Mouse (Mus musculus) A20 (cell line): Measurements from ENCODE around the gene Zeb2.

Source experiments
- DNase-seq: peaks from one replicate; pipeline ENCODE4 v3.0.0-alpha.2; 2011; ENCODE audit warnings: low read depth, low spot score

The Zeb2 gene

DNA sequence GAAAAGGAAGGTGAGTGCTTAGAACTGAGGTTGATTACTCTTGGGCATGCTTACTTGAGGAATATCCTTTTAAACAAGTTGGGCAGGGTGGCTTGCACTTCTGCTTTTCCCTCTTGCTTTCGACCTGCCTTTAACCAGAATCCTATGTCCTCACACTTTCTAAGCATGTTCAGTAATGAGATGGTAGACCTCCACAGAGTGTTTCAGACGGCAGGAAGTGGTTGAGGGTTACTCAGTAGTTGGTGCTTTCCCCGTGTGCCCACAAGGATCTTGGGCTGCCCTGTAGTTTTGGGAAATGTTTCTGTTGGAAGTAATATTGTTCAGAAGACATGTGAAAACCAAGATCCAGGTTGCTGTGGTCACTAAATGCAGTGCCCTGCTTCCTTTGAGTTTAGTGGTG, 135.5 kb downstream of the Zeb2 start:
- DNase-seq: peak; percentile 7

DNA sequence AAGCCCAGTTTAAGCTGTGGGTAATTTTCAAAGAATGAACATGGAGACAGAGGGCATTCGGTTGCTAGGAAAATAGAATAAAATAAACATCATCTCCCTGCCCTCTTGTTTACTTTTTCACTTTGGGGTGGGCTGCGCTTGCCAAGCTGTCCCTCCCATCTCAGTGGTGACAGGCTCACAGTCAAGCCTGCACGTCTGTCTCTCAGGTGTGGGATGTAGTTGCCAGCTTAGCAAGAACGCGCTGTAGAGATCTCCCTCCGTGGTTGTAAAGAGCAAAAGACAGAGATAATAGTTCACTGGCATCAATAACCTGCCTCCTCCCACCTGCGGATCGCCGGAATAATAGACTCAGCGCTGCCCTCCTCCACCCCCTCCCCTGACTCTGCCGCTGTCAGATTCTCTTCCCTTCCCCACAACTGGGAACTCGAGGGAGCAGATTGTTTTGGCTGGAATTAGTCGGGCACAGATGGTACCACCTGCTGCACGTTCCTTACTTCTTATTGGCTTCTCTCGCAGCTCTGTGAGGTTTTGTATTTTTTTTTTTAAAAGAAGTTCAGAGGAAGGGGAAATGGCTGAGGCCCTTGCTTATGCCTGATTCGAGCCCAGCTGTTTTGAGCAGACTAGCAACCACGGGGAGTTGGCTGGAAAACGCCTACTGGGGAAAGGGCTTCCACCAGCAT, 138.0 kb downstream of the Zeb2 start:
- no peak for DNase-seq

- no peak for DNase-seq
Observed at GRCm38 (mm10) chr2:44978038-44978437, 139.2 kb downstream of the Zeb2 start.

- no peak for DNase-seq
Observed at GRCm38 (mm10) chr2:44977556-44977955, 139.6 kb downstream of the Zeb2 start.

DNA sequence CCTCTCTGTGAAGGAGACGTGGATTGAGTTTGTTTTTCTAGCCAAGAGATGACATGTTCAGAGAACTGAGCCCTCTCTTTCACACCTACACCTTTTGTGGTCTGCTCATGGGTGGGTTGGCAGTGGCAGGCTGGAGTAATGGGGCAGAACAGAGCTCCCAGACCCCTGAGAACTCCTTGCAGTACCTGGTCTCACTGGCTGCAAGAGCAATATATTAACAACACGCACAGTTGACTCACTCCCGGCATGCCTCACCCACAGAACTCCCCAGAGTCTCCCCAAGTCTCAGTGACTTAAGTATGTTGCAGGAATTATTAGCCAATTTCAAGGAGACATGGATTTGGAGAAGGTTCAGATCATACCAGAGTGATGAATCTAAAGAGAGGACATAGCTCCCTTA, 140.1 kb downstream of the Zeb2 start:
- no peak for DNase-seq

- no peak for DNase-seq
Observed at GRCm38 (mm10) chr2:44976484-44976883, 140.7 kb downstream of the Zeb2 start.

DNA sequence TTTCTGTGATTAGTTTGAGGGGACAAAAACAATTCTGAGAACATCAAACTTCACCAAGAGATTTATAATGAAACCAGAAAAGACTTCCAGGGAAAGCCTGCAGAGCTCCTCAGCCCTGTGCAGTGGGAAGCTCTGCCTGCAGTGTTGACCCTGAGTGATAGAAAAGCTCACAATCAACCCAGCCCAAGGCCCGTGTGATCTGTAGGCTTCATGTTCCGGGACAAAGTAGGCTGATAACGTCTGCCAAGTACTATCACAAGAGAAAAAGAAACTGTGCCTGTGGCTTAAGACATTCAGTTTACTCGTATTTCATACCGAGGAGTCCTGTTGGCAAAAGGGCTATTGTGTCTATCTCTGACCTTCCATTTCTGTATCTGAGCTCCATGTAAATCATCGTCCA, 143.4 kb downstream of the Zeb2 start:
- DNase-seq: no peak

DNA sequence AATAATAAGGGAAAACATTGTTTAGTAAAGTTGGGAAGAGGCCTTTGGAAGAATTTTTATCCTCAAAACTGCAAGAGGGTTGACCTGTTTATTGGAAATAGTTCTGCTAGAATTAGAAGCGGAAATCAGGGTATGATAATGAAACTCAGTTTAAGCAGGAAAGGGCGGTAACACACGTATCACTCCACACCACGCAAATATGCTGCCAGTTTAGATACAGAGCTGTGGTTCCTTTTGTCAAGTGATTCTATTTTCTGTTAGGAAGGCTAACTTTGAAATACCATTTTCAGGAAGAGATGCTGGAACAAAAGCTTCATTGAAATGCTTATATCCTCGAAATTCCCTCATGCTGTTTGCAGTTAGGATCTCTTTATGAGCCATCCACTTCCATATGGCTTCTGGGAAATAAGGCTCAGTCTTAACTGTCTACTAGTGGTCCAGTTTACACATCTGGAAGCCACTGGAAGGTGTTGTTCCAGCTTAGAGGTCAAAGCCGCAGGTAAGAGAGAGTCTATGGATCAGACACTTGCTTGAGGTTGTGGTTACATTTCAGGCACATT, 147.0 kb downstream of the Zeb2 start:
- DNase-seq: no peak

GRCm38 (mm10) chr2:44969640-44970039, 147.6 kb downstream of the Zeb2 start:
- DNase-seq: no peak

DNA sequence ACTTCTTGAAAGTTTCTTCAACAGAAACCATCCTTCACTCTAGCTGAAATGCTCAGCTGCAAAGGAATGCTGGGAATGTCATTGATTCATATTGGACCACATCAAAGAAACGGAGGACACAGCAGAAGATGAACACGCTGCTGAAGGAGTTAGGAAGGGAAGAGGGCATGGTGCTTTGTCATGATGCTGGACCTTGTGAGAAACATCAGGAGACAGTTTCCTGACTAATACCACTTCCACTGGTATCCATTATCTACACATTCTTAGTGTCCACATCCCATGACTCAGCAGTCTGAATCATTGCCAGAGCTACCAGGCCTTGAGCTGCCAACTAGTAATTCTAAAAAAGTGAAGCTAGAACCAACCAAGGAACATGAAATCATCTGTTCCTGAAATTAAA, 148.0 kb downstream of the Zeb2 start:
- no peak for DNase-seq

- DNase-seq: no peak
Observed at GRCm38 (mm10) chr2:44965834-44966555, 151.2 kb downstream of the Zeb2 start.

GRCm38 (mm10) chr2:44962620-44963019, 154.6 kb downstream of the Zeb2 start:
- DNase-seq: no peak

DNA sequence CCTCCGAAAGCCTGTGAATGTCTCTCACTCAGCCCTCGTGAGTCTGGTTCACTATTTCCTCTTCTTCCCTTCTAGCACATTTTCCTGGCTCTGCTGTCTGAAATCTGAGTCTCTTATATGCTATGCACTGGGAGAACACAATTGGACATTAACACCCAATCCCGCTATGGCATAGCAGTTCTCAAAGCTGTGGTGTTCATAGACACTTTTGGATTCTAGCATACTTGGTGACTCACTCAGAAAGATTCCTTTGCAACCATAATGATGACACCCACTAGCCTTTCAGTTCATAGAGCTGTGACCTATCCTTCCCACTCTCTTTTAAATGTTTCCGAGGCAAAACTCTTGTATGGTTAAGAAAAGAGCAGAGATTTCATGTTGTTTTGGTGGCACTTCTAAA, 156.0 kb downstream of the Zeb2 start:
- DNase-seq: no peak

GRCm38 (mm10) chr2:44960561-44960960, 156.6 kb downstream of the Zeb2 start:
- no peak for DNase-seq

- peak; percentile 65 for DNase-seq
Observed at GRCm38 (mm10) chr2:44957329-44957797, 159.8 kb downstream of the Zeb2 start.

DNA sequence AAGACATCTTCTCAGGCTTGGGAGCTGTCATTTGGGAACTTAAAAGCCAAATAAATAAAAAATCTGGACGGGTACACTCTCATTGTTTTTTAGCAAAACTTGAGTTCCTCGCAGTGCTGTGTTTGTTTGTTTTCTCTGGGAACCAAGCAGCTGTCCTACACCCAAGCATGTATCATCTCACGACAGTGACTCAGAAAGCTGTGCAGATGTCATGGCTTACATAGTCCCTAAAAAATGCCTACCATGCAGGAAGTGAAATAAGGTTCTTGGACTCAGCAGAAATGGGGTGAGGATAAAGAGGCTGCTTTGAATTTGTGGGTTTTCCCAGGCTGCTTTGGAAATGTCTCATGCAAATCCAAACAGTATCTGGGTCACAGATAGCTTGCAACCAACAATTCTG, 161.0 kb downstream of the Zeb2 start:
- peak; percentile 37 for DNase-seq

- DNase-seq: no peak
Observed at GRCm38 (mm10) chr2:44955506-44955905, 161.7 kb downstream of the Zeb2 start.

DNA sequence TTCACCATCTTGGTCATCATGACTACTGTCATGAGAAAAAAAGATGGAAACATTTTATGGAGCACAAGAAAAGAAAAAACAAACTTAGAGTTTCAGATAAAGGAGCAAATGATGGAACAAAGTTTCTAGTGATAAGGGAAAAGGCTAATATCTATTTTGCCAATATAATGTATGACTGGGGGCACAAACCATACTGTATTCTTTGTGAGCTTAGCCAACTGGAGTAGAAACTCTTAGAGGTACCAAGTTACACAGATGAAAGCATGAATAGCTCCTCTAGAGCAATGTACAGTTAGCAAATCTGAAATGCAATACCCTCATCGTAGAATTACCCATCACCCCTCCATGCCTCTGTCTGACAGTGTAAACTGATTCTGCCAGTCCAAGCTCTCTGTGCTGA, 163.0 kb downstream of the Zeb2 start:
- DNase-seq: no peak

DNA sequence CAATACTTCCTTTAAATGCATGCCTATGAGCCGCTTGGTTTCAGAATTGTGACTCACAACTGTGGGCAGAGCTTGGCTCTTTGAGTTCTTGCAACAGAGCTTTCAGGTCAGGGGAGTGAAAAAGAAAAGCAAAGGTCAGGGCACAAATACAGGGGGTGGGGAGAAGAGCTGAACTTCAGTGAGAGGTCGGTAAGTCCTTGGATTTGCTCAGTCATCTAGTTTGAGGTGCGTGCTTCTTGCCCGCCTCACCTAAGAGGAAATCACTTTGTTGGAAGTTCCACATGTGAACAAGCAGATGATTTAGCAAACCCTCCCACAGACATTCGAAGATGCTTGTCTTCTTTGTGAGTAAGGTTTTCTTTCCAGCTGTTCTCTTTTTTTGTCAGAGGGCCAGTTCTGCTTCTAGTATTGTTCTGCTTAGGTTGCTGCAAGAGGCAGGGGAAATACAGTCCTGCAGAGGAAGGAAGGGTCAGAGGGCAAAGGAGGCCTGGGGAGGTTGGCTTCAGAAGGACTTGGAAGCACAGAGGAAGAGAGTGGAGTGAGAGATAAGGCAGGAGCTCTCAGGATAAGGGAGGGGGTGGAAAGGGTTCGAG, 164.3 kb downstream of the Zeb2 start:
- DNase-seq: peak; percentile 39

DNA sequence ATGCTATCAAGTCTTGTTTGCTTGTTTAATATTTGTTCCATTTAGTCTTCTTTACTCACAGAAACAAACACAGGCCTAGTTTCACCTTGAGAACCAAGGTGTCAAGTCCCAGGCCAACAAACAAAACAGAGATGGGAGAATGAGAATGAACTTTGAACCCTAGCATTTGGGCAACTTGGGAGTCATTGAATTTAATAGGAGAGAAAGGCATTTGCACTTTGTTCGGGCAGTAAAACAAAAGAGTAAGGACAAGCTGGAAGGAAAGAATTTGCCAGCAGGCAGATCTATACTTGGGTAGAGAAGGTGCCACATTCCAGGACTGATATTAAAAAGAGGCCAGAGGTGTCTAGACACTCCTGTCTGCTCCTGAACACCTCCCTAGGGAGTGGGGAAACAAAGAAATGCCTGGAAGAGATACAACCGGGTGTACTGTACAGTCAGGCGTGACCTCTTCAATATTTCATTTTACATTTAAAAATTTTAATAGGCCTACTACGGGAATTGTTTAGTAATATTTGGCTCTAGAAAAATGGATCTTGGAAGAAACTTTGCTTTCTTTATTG, 165.5 kb downstream of the Zeb2 start:
- DNase-seq: no peak

DNA sequence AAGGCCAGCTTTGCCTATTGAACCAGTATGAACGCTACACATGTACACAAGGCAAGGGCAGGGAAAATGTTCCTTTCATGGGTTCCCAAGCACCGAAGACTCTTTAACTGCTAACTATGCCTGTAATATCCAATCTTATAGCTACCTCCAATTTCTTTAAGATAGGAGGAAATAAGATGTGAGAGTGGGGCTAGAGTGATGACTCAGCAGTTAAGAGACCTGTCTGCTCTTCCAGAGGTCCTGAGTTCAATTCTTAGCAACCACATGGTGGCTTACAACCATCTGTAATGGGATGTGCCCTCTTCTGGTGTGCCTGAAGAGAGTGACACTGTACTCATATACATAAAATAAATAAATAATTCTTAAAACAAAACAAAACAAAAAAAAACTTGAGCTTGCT, 172.5 kb downstream of the Zeb2 start:
- DNase-seq: no peak
